Mouse (Mus musculus) lung, postnatal 0 days (tissue): ENCODE data around the gene Crocc2. TPM values are rescaled to one million over a fixed set of nuclear protein-coding genes. Genes with fewer than 3 reads are reported as not detected.

ENCODE experiments used
- ATAC-seq: fragments of 200-750 bp; cut with Nextera tagmentation; 2 replicates; pipeline ENCODE4 v1.8.0; 2017; ENCODE audit warnings: moderate library complexity
- DNase-seq: peaks from one replicate; pipeline ENCODE4 v3.0.0-alpha.2; 2016; ENCODE audit warnings: low spot score
- H3K27ac ChIP-seq: fragments of 300-500 bp; sonication (generic); 2 replicates; pipeline ENCODE4 v1.5.1; 2014; ENCODE audit warnings: antibody characterized with exemption, mild to moderate bottlenecking, low read length, mixed read lengths
- H3K27me3 ChIP-seq: fragments of 300-500 bp; sonication (generic); replicated peaks from 2 replicates; pipeline ENCODE4 v1.6.1; 2014; ENCODE audit warnings: low read length, mixed read lengths; ENCODE audit not compliant: insufficient read depth
- H3K36me3 ChIP-seq: fragments of 300-500 bp; sonication (generic); 2 replicates; pipeline ENCODE4 v1.6.1; 2014; ENCODE audit warnings: low read length, mixed read lengths; ENCODE audit not compliant: insufficient read depth
- H3K4me1 ChIP-seq: fragments of 300-500 bp; sonication (generic); 2 replicates; pipeline ENCODE4 v1.6.1; 2014; ENCODE audit warnings: antibody characterized with exemption, low read depth, low read length, mixed read lengths; ENCODE audit not compliant: insufficient read depth
- H3K4me2 ChIP-seq: fragments of 300-500 bp; sonication (generic); replicated peaks from 2 replicates; pipeline ENCODE4 v1.6.1; 2014; ENCODE audit warnings: low read depth, mild to moderate bottlenecking, low read length, moderate library complexity, mixed read lengths
- H3K4me3 ChIP-seq: fragments of 300-500 bp; sonication (generic); 2 replicates; pipeline ENCODE4 v1.5.1; 2014; ENCODE audit warnings: low read depth, low read length
- H3K9ac ChIP-seq: fragments of 300-500 bp; sonication (generic); replicated peaks from 2 replicates; pipeline ENCODE4 v1.6.1; 2014; ENCODE audit warnings: low read depth, mild to moderate bottlenecking
- H3K9me3 ChIP-seq: fragments of 300-500 bp; sonication (generic); 2 replicates; pipeline ENCODE4 v1.6.1; 2016; ENCODE audit warnings: low read length, mixed read lengths
- CTCF ChIP-seq: IDR thresholded peaks from 2 replicates; pipeline ENCODE4 v1.5.1; 2016; ENCODE audit warnings: antibody characterized with exemption, mild to moderate bottlenecking
- EP300 ChIP-seq: IDR thresholded peaks from 2 replicates; pipeline ENCODE4 v1.6.1; 2016; ENCODE audit warnings: antibody characterized with exemption, mild to moderate bottlenecking, control low read depth
- WGBS: fragments of 180-500 bp; shearing (Covaris S2); extraction: QIAGEN DNeasy Blood & Tissue Kit; methylation state at CpG from one replicate; pipeline ENCODE4 v1.1.7; 2014; 5-methylcytosine and 5-hydroxymethylcytosine counted together
- microRNA-seq: library from miRNA; unstranded; fragments of <30 nt; microRNA quantifications from one replicate; pipeline ENCODE4, GENCODE M21; 2016
- polyA plus RNA-seq: library from polyadenylated mRNA; unstranded; fragments of >200 nt; fragmentation: Nextera tagmentation; extraction: Ambion mirVana; gene quantifications from 2 replicates; pipeline ENCODE4 v1.2.1, GENCODE M21; 2015

Gene Crocc2
- polyA plus RNA-seq, 1 experiment from 2014 or later = 1.3 TPM

- Histone ChIP-seq H3K9ac (no peak overlapping the region), H3K4me3 (no peak overlapping the region), H3K27ac (no peak overlapping the region), H3K4me1 (no peaks in the 10 kb centered on the region), H3K4me2 (no peak overlapping the region), H3K27me3 (no peaks in the 10 kb centered on the region), H3K36me3 (no peaks in the 10 kb centered on the region), H3K9me3 (no peaks in the 10 kb centered on the region)
- no peak for TF ChIP-seq CTCF
- TF ChIP-seq EP300 = no peak
- WGBS = 55% methylated on average over 3 of the region's 3 CpGs
- ATAC-seq (no peak), DNase-seq (no peak)
Observed at GRCm38 (mm10) chr1:93270516-93271240, 102.2 kb downstream of the Crocc2 start.

- Histone ChIP-seq H3K9ac (no peak overlapping the region), H3K4me3 (no peak overlapping the region), H3K9me3 (no peaks in the 10 kb centered on the region), H3K27ac (no peak overlapping the region), H3K4me2 (no peak overlapping the region), H3K36me3 (no peaks in the 10 kb centered on the region), H3K27me3 (no peaks in the 10 kb centered on the region), H3K4me1 (no peaks in the 10 kb centered on the region)
- no peak for TF ChIP-seq CTCF
- TF ChIP-seq EP300 = no peak
- no peak for DNase-seq
- ATAC-seq = no peak
- 68% methylated on average over 5 of the region's 6 CpGs for WGBS
Observed at GRCm38 (mm10) chr1:93271751-93272150, 103.2 kb downstream of the Crocc2 start.

- no peak overlapping the region for H3K27ac ChIP-seq
- no peaks in the 10 kb centered on the region for H3K36me3 ChIP-seq
- no peaks in the 10 kb centered on the region for H3K27me3 ChIP-seq
- no peak overlapping the region for H3K4me2 ChIP-seq
- H3K4me3 ChIP-seq = no peak overlapping the region
- ATAC-seq (peak; percentile 26; the same call in 1 of the 2 replicates), DNase-seq (peak; percentile 54)
- no peak overlapping the region for H3K9ac ChIP-seq
- TF ChIP-seq CTCF (no peak), EP300 (no peak)
- WGBS = 3% methylated on average over 15 of the region's 16 CpGs
- no peaks in the 10 kb centered on the region for H3K9me3 ChIP-seq
- H3K4me1 ChIP-seq = no peaks in the 10 kb centered on the region
Observed at GRCm38 (mm10) chr1:93272409-93272821, 103.9 kb downstream of the Crocc2 start.

GRCm38 (mm10) chr1:93275561-93275960 lies 107.0 kb downstream of the Crocc2 start:
- no peak for TF ChIP-seq CTCF
- TF ChIP-seq EP300 = no peak
- H3K4me3 ChIP-seq = no peak overlapping the region
- H3K9me3 ChIP-seq = no peaks in the 10 kb centered on the region
- no peak for ATAC-seq
- no peaks in the 10 kb centered on the region for H3K27me3 ChIP-seq
- DNase-seq = no peak
- no peak overlapping the region for H3K27ac ChIP-seq
- no peaks in the 10 kb centered on the region for H3K36me3 ChIP-seq
- no peak overlapping the region for H3K4me2 ChIP-seq
- 66% methylated on average over 6 of the region's 6 CpGs for WGBS
- no peak overlapping the region for H3K9ac ChIP-seq
- no peaks in the 10 kb centered on the region for H3K4me1 ChIP-seq

- H3K4me2 ChIP-seq = no peak overlapping the region
- no peaks in the 10 kb centered on the region for H3K27me3 ChIP-seq
- H3K9ac ChIP-seq = no peak overlapping the region
- WGBS = 60% methylated on average over 7 of the region's 7 CpGs
- H3K4me3 ChIP-seq = no peak overlapping the region
- DNase-seq (no peak), ATAC-seq (no peak)
- no peak for TF ChIP-seq EP300
- no peak for TF ChIP-seq CTCF
- no peaks in the 10 kb centered on the region for H3K9me3 ChIP-seq
- H3K27ac ChIP-seq = no peak overlapping the region
- H3K36me3 ChIP-seq = no peaks in the 10 kb centered on the region
- H3K4me1 ChIP-seq = no peaks in the 10 kb centered on the region
Observed at GRCm38 (mm10) chr1:93277041-93277440, 108.5 kb downstream of the Crocc2 start.

Small RNA genes within 50 kb of the gene (microRNA-seq; reads per million reads assigned to microRNA genes)
- 2.2 reads per million for gene Mir6901

Other genes starting within 250 kb of the Crocc2 start
- 16.3 and 16.6 TPM in 2 replicates for gene Capn10, start 234.3 kb upstream of the Crocc2 start, polyA plus RNA-seq
- gene Gpr35, start 217.9 kb upstream of the Crocc2 start, polyA plus RNA-seq = 1.2 and 1.7 TPM in 2 replicates
- not detected in 2 replicates for gene Aqp12, start 162.4 kb upstream of the Crocc2 start, polyA plus RNA-seq
- gene Kif1a, start 66.8 kb upstream of the Crocc2 start, polyA plus RNA-seq = 3.2 and 4.4 TPM in 2 replicates
- 0.08 and 0.10 TPM in 2 replicates for gene Agxt, start 33.5 kb upstream of the Crocc2 start, polyA plus RNA-seq
- gene 2310007B03Rik, start 7.8 kb upstream of the Crocc2 start, polyA plus RNA-seq = 65.3 and 73.6 TPM in 2 replicates
- gene Sned1, start 67.1 kb downstream of the Crocc2 start, polyA plus RNA-seq = 8.4 and 13.8 TPM in 2 replicates
- gene Mterf4, start 137.2 kb downstream of the Crocc2 start, polyA plus RNA-seq = 18.9 and 23.0 TPM in 2 replicates
- gene Ppp1r7, start 174.1 kb downstream of the Crocc2 start, polyA plus RNA-seq = 28.6 and 31.4 TPM in 2 replicates
- gene Pask, start 174.8 kb downstream of the Crocc2 start, polyA plus RNA-seq = 1.4 and 1.8 TPM in 2 replicates
- 0.06 TPM in 1 of 2 replicates, not detected in the other for gene Ano7, start 205.2 kb downstream of the Crocc2 start, polyA plus RNA-seq